Mouse (Mus musculus): ENCODE measurements around the gene Pcyt2.
A peak's percentile ranks its signal among the peaks of the same experiment; 100 is the strongest.

- peak; percentile 69 for TF ChIP-seq POLR2A (IDR thresholded peaks at IDR 0.05; ENCODE audit: insufficient read length, low read depth)
- no peak for TF ChIP-seq TCF3 (IDR thresholded peaks at IDR 0.05; ENCODE audit: insufficient read length, low read depth)
- TF ChIP-seq USF1 (IDR thresholded peaks at IDR 0.05; ENCODE audit: low read depth), result no peak
- no peak for TF ChIP-seq CEBPB (IDR thresholded peaks at IDR 0.05; ENCODE audit: insufficient read depth, poor library complexity, severe bottlenecking)
- no peak for TF ChIP-seq E2F4 (IDR thresholded peaks at IDR 0.05; ENCODE audit: insufficient read depth)
- no peak for TF ChIP-seq MYOG (IDR thresholded peaks at IDR 0.05; ENCODE audit: control insufficient read depth in 1 of 3, insufficient read depth in 1 of 3, insufficient read length in 2 of 3, low read depth in 2 of 3)
Measured at GRCm38 (mm10) chr11:120624680-120625111, 7.0 kb upstream of the Pcyt2 start.
